Mouse (Mus musculus) myocyte (in vitro differentiated cells): ENCODE results near the gene Apol9b.
"Not testable (repeated sequence)": the region's sequence is repeated elsewhere in the genome, so short reads cannot be mapped to it uniquely, and the experiment has no call there.

Experiments used
- MYOD1 ChIP-seq, 3 experiments: IDR thresholded peaks; one replicate each; pipeline ENCODE4 v1.6.1; 2011; ENCODE audit warnings: control low read depth in 2 of 3, low read depth in 2 of 3, mild to moderate bottlenecking in 2 of 3, moderate library complexity in 1 of 3; ENCODE audit not compliant: insufficient read length in 2 of 3, control insufficient read depth in 1 of 3
- MYOG ChIP-seq, 3 experiments: IDR thresholded peaks; one replicate each; pipeline ENCODE4 v1.6.1; 2011; ENCODE audit warnings: control low read depth in 2 of 3, low read depth in 2 of 3, mild to moderate bottlenecking in 2 of 3; ENCODE audit not compliant: insufficient read length in 2 of 3, control insufficient read depth in 1 of 3, insufficient read depth in 1 of 3
- TCF12 ChIP-seq: IDR thresholded peaks from one replicate; pipeline ENCODE4 v1.6.1; 2011; ENCODE audit warnings: mild to moderate bottlenecking, control low read depth; ENCODE audit not compliant: poor library complexity, insufficient read depth, severe bottlenecking
- TCF3 ChIP-seq: IDR thresholded peaks from one replicate; pipeline ENCODE4 v1.6.1; 2011; ENCODE audit warnings: low read depth, control low read depth; ENCODE audit not compliant: insufficient read length
- USF1 ChIP-seq: IDR thresholded peaks from one replicate; pipeline ENCODE4 v1.6.1; 2011; ENCODE audit warnings: low read depth, mild to moderate bottlenecking, control low read depth, moderate library complexity

DNA sequence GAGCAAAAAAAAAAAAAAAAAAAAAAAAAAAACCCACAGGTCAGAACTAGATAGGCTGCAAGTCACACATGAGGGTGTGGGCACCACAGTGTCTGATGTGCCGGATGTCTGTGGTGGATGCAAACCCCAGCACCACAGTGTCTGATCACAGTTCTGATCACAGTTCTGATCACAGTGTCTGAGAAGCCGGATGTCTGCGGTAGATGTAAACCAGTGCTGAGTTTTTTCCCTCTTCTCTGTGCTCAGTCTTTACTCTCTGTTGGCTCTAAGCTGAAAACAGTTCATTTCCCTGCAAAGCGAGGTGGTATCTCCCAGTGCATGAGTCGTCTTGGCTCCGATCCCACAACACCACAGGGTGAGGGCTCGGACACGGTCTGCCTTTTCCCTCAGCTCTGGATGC, 4.5 kb downstream of the Apol9b start:
- TF ChIP-seq USF1; TCF3; MYOD1 (IDR thresholded peaks at IDR 0.05; ENCODE audit: control insufficient read depth in 1 of 3, insufficient read length in 2 of 3, low read depth in 2 of 3); TCF12; MYOG (IDR thresholded peaks at IDR 0.05; ENCODE audit: control insufficient read depth in 1 of 3, insufficient read depth in 1 of 3, insufficient read length in 2 of 3, low read depth in 2 of 3): not testable (repeated sequence)
